Mouse (Mus musculus): ENCODE data around the gene Arhgef7. TPM values are rescaled to one million over a fixed set of nuclear protein-coding genes. Genes with fewer than 3 reads are reported as not detected.

Gene Arhgef7
- polyA plus RNA-seq, 1 experiment: 38.5 TPM

- Histone ChIP-seq H3K27me3 (ENCODE audit: control insufficient read depth, insufficient read depth, low read length, poor library complexity, severe bottlenecking) (no peaks in the 10 kb centered on the region), H3K4me1 (ENCODE audit: control insufficient read depth, insufficient read depth, low read length) (peaks cover 2% of the 10 kb centered on the region), H3K9ac (ENCODE audit: low read depth, poor library complexity, severe bottlenecking) (peak within 1 kb of the TSS; percentile 6; the same call in 1 of the 2 replicates), H3K27ac (ENCODE audit: insufficient read depth, low read length) (no peak within 1 kb of the TSS), H3K9me3 (replicated peaks; ENCODE audit: control insufficient read depth, insufficient read depth, low read length, poor library complexity, severe bottlenecking) (no peaks in the 10 kb centered on the region), H3K36me3 (ENCODE audit: control insufficient read depth, insufficient read depth, low read length, poor library complexity, severe bottlenecking) (no peaks in the 10 kb centered on the region), H3K4me3 (ENCODE audit: low read depth, low read length) (peak within 1 kb of the TSS; percentile 33)
- TF ChIP-seq EP300 (IDR thresholded peaks at IDR 0.05; ENCODE audit: insufficient read depth, low read depth, low read length): no peak
- TF ChIP-seq CTCF (IDR thresholded peaks at IDR 0.05; ENCODE audit: low read depth, low read length): no peak
- no peak for TF ChIP-seq POLR2A (IDR thresholded peaks at IDR 0.05; ENCODE audit: insufficient read depth, low read length)
These were observed 26.5 kb upstream of the Arhgef7 start, which contains the start of gene 1700016D06Rik for GRCm38 (mm10) chr8:11701033-11701362. Gene 1700016D06Rik, minus strand, starts transcription at chr8:11701063.

DNA sequence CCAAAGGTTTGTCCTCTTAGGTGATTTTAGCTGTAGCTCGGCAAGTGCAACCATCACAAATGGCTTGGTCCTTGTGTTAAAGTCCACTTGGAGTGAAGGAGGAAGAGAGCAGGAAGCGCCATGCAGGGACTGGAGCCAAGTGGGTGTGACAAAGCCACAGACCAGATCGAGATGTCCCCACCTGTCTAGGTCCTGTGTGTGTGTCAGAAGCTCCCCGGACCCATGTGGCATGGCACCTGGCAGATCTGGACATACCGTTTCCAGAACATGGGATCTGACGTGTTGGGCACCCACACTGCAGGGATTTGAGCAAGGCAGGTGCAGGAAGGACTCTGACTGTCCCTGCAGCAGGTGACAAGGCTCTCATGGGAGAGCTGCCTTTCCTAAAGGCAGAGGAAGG, 26.1 kb upstream of the Arhgef7 start:
- Histone ChIP-seq H3K4me1 (ENCODE audit: control insufficient read depth, insufficient read depth, low read length) (peaks cover 2% of the 10 kb centered on the region), H3K9me3 (replicated peaks; ENCODE audit: control insufficient read depth, insufficient read depth, low read length, poor library complexity, severe bottlenecking) (no peaks in the 10 kb centered on the region), H3K36me3 (ENCODE audit: control insufficient read depth, insufficient read depth, low read length, poor library complexity, severe bottlenecking) (no peaks in the 10 kb centered on the region), H3K9ac (ENCODE audit: low read depth, poor library complexity, severe bottlenecking) (no peak overlapping the region), H3K27ac (ENCODE audit: insufficient read depth, low read length) (no peak overlapping the region), H3K27me3 (ENCODE audit: control insufficient read depth, insufficient read depth, low read length, poor library complexity, severe bottlenecking) (no peaks in the 10 kb centered on the region), H3K4me3 (ENCODE audit: low read depth, low read length) (no peak overlapping the region)
- no peak for TF ChIP-seq POLR2A (IDR thresholded peaks at IDR 0.05; ENCODE audit: insufficient read depth, low read length)
- no peak for TF ChIP-seq CTCF (IDR thresholded peaks at IDR 0.05; ENCODE audit: low read depth, low read length)
- no peak for TF ChIP-seq EP300 (IDR thresholded peaks at IDR 0.05; ENCODE audit: insufficient read depth, low read depth, low read length)

GRCm38 (mm10) chr8:11703789-11704188, 23.7 kb upstream of the Arhgef7 start:
- no peaks in the 10 kb centered on the region for H3K36me3 ChIP-seq (ENCODE audit: control insufficient read depth, insufficient read depth, low read length, poor library complexity, severe bottlenecking)
- H3K9ac ChIP-seq (ENCODE audit: low read depth, poor library complexity, severe bottlenecking): no peak overlapping the region
- TF ChIP-seq POLR2A (IDR thresholded peaks at IDR 0.05; ENCODE audit: insufficient read depth, low read length) (no peak), CTCF (IDR thresholded peaks at IDR 0.05; ENCODE audit: low read depth, low read length) (no peak), EP300 (IDR thresholded peaks at IDR 0.05; ENCODE audit: insufficient read depth, low read depth, low read length) (no peak)
- no peak overlapping the region for H3K4me3 ChIP-seq (ENCODE audit: low read depth, low read length)
- 0 out of 2 replicates have a peak overlapping the region, but pooled peaks have one; percentile 80 for H3K27ac ChIP-seq (ENCODE audit: insufficient read depth, low read length)
- H3K27me3 ChIP-seq (ENCODE audit: control insufficient read depth, insufficient read depth, low read length, poor library complexity, severe bottlenecking): no peaks in the 10 kb centered on the region
- H3K4me1 ChIP-seq (ENCODE audit: control insufficient read depth, insufficient read depth, low read length): peaks cover 2% of the 10 kb centered on the region
- H3K9me3 ChIP-seq (replicated peaks; ENCODE audit: control insufficient read depth, insufficient read depth, low read length, poor library complexity, severe bottlenecking): no peaks in the 10 kb centered on the region

- Histone ChIP-seq H3K9ac (ENCODE audit: low read depth, poor library complexity, severe bottlenecking) (no peak overlapping the region), H3K4me3 (ENCODE audit: low read depth, low read length) (no peak overlapping the region), H3K9me3 (replicated peaks; ENCODE audit: control insufficient read depth, insufficient read depth, low read length, poor library complexity, severe bottlenecking) (no peaks in the 10 kb centered on the region), H3K36me3 (ENCODE audit: control insufficient read depth, insufficient read depth, low read length, poor library complexity, severe bottlenecking) (no peaks in the 10 kb centered on the region), H3K27me3 (ENCODE audit: control insufficient read depth, insufficient read depth, low read length, poor library complexity, severe bottlenecking) (no peaks in the 10 kb centered on the region), H3K27ac (ENCODE audit: insufficient read depth, low read length) (peak overlapping the region; percentile 80), H3K4me1 (ENCODE audit: control insufficient read depth, insufficient read depth, low read length) (peaks cover 2% of the 10 kb centered on the region)
- TF ChIP-seq EP300 (IDR thresholded peaks at IDR 0.05; ENCODE audit: insufficient read depth, low read depth, low read length) (peak; percentile 48; the same call in 1 of the 2 replicates), CTCF (IDR thresholded peaks at IDR 0.05; ENCODE audit: low read depth, low read length) (no peak)
These were observed 22.7 kb upstream of the Arhgef7 start for GRCm38 (mm10) chr8:11704716-11705420.

GRCm38 (mm10) chr8:11705818-11706217, 21.7 kb upstream of the Arhgef7 start:
- Histone ChIP-seq H3K27ac (ENCODE audit: insufficient read depth, low read length) (no peak overlapping the region), H3K9me3 (replicated peaks; ENCODE audit: control insufficient read depth, insufficient read depth, low read length, poor library complexity, severe bottlenecking) (no peaks in the 10 kb centered on the region), H3K27me3 (ENCODE audit: control insufficient read depth, insufficient read depth, low read length, poor library complexity, severe bottlenecking) (no peaks in the 10 kb centered on the region), H3K4me1 (ENCODE audit: control insufficient read depth, insufficient read depth, low read length) (peaks cover 2% of the 10 kb centered on the region), H3K4me3 (ENCODE audit: low read depth, low read length) (no peak overlapping the region), H3K9ac (ENCODE audit: low read depth, poor library complexity, severe bottlenecking) (no peak overlapping the region), H3K36me3 (ENCODE audit: control insufficient read depth, insufficient read depth, low read length, poor library complexity, severe bottlenecking) (no peaks in the 10 kb centered on the region)
- no peak for TF ChIP-seq POLR2A (IDR thresholded peaks at IDR 0.05; ENCODE audit: insufficient read depth, low read length)
- no peak for TF ChIP-seq CTCF (IDR thresholded peaks at IDR 0.05; ENCODE audit: low read depth, low read length)
- no peak for TF ChIP-seq EP300 (IDR thresholded peaks at IDR 0.05; ENCODE audit: insufficient read depth, low read depth, low read length)

DNA sequence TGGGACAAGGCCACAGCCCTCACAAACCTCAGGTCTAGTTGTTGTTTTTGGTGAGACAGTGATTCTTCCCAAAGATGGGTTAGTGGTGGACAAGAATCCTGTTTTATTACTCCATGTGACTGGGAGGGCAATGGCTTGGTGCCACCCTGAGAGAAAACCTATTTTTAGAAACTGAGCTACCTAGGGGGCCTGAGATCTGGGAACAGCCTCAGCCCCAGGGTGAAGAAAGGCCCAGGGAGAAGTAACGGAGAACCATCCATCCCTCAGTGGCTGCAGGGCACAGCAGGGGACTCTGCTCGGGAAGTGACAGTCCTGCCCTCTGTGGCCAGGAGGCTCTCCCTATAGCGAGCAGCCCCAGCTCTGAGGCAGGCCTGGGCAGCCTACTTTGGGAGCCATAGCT, 19.8 kb upstream of the Arhgef7 start:
- TF ChIP-seq POLR2A (IDR thresholded peaks at IDR 0.05; ENCODE audit: insufficient read depth, low read length): no peak
- TF ChIP-seq CTCF (IDR thresholded peaks at IDR 0.05; ENCODE audit: low read depth, low read length): no peak
- no peak for TF ChIP-seq EP300 (IDR thresholded peaks at IDR 0.05; ENCODE audit: insufficient read depth, low read depth, low read length)
- H3K9ac ChIP-seq (ENCODE audit: low read depth, poor library complexity, severe bottlenecking): no peak overlapping the region

More for the DNA sequence above, 19.8 kb upstream of the Arhgef7 start:
- Histone ChIP-seq H3K36me3 (ENCODE audit: control insufficient read depth, insufficient read depth, low read length, poor library complexity, severe bottlenecking) (no peaks in the 10 kb centered on the region), H3K27me3 (ENCODE audit: control insufficient read depth, insufficient read depth, low read length, poor library complexity, severe bottlenecking) (no peaks in the 10 kb centered on the region), H3K4me1 (ENCODE audit: control insufficient read depth, insufficient read depth, low read length) (no peaks in the 10 kb centered on the region), H3K4me3 (ENCODE audit: low read depth, low read length) (no peak overlapping the region), H3K9me3 (replicated peaks; ENCODE audit: control insufficient read depth, insufficient read depth, low read length, poor library complexity, severe bottlenecking) (no peaks in the 10 kb centered on the region), H3K27ac (ENCODE audit: insufficient read depth, low read length) (no peak overlapping the region)
